Mouse (Mus musculus): ENCODE measurements around the gene Babam2.
"Not testable (repeated sequence)": the region's sequence is repeated elsewhere in the genome, so short reads cannot be mapped to it uniquely, and the experiment has no call there.

Babam2 gene

DNA sequence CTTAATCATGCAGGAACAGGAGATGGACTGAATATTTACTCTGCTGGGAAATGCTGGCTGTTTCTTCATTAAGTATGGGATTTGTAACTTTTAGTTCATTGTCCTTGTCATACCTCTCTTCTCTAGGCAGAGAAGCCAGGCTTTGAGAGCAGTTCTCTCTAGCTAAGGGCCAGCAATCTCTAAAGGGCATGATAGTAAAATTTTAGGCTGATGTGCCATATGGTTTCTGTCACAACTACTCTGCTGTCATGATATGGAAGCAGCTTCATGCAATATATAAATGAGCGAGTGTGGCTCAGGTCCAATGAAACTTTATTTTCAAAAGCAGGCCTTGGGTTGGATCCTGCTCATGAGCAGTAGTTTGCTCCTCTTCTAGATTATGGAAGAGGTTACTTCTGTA lies 142.9 kb downstream of the Babam2 start:
- DNase-seq = no peak

DNA sequence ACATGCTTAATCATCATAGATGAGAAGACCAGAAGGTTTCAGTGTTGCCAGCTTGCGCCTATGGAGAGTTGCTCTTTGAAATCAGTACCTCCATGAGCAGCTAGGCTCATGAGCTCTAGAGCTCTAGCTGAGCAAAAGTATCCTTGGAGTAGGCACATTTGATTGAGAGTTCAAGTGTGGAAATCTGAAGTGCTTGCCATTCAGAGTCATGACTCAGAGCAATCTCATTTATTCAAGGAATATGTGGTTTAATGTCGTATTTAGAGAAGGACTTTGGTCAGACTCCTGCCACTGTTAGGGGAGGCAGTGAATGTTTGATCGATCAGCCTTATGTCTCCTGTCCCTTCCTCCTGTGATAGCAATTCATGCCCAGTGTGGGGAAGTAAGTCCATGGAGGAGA lies 147.4 kb downstream of the Babam2 start:
- no peak for DNase-seq

DNA sequence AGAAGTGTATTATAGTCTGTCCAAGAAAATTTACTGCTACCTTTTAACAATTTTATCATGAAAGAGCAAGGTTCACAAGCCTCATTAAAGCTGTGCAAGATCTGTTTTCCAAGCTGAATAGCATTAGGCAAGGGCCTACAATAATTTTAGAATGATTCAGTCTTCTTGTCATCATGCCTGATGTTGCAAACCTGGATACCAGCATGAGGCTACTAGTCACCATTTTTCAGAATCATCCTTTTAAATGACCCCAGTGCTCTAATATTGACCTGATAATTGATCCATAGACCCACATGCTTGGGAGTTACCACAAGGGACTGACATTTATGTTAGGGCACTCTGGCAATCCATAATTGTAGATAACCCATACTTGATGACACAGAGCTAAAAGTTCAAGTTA lies 149.5 kb downstream of the Babam2 start:
- DNase-seq = no peak

DNA sequence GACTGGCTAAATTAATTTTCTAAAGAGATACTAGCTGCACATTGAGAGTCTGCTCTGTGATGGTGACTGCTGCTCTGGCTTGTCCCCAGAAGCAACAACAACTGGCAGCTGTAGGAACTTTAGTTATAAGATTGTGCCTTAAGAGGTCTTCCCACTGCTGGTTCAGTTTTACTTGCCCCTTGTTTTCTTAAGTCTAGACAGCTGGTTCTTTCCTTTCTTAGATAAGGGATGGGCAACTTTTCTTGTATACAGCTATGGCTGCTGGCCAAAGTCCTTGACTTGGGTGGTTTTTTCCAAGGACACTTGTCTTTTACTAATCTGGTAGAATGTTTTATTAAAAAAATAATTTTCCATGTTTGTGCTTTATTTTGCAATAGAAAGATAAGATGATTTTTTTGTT lies 151.5 kb downstream of the Babam2 start:
- DNase-seq = no peak

DNA sequence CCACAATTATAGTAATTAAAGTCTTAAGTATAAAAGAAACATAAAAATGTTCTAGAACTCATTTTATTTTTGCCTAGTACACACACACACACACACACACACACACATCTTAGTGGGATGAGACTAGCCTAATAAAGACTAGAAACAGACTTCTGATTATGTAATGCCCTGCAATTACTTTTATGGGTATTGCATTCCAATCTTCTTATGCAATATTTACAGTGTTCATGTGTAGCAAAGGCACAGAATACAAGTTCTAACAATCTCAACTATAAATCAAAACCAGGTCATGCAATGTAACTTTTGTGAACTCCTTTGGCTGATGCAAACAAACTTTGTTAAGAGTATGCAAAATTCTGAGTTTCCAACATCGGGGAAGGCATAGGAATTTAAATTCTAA lies 155.3 kb downstream of the Babam2 start:
- DNase-seq = no peak

DNA sequence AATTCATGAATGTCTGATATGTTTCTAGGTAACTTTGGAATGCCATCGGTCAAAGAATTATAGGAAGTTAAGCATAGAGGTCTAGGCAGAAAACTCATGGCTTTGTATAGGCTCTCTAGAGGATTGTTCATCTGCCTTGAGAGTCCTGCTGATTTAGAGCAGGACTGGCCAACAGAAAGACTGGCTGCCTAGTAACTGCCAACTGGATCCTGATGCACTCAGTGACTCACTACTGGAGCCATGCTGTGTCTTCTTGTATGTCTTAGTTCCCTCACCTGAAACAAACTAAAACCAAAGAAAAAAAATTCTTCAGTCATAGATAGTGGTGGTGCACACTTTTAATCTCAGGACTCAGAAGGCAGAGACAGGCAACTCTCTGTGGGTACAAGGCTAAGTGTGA lies 156.3 kb downstream of the Babam2 start:
- peak; percentile 8 for DNase-seq

DNA sequence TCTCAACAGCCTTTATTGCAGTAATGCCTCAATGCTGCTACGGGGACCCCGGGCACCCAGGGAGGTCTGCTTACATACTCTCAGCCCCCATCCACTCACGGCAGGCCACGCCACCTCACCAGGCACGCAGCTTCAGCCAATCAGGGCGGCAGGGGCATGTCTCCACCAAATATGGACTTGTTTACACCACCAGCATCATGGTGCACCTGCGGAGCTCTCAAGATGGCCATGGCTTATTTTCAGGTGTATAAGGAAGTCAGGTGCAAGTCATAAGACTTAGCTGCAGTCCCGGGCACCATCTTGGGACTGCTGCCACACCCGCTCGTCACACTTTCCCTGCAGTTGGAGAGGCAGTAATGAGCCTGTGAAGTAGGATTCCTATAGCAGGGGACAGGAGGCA lies 161.4 kb downstream of the Babam2 start:
- DNase-seq = not testable (repeated sequence)

DNA sequence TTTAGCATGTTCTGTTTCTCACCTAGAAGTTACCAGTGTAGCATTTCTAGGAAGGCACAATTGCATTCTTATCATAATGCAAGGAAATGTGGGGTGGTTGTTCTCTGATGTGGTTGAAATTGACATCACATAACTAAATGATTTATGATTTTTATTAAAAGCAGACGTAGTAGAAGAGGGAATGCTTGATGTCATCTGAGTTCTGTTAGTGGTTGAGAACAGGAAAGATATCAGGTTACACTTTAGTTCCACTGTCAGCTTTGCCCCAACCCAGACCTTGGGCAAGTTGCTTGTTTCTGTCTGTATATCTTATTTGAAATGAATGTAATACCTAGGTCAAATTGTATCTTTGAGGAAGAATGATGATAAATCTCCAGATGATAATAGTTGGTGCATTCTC lies 162.9 kb downstream of the Babam2 start:
- DNase-seq = no peak

DNA sequence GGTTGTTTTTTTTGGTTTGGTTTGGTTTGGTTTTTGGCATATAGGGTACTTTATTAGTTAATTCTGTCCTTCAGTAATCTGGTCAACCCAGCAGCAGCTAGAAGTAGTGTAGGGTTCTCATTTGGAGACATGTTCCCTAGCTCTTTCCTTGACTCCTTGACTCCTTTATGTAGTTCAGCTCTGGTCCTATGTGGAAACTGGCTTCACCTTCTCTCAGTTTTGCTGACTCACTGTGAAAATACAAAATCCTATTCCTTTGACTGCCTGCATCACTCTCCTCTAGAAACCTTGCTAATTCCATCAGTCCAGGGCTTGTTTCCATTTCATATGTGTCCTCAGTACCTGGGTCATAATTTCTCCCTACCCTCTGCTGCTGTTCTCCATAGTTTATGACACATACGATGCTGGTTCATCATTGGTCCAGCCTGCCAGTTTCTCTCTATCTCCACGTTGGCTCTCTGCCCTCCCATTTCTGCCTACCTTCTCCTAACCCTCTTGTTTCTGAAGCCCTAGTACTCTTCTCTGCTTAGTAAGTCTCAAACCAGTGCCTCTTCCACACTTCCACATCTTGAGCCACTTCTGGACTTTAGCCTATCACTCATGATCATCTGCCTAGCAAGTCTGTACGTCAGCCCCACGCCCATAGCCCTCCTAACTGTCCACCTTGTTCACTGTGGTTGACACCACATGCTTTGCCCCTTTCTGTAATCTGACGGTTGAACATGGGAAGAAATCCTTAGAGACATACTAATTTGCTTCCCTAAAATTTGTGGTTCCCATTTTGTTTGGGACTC lies 163.5 kb downstream of the Babam2 start:
- no peak for DNase-seq

DNA sequence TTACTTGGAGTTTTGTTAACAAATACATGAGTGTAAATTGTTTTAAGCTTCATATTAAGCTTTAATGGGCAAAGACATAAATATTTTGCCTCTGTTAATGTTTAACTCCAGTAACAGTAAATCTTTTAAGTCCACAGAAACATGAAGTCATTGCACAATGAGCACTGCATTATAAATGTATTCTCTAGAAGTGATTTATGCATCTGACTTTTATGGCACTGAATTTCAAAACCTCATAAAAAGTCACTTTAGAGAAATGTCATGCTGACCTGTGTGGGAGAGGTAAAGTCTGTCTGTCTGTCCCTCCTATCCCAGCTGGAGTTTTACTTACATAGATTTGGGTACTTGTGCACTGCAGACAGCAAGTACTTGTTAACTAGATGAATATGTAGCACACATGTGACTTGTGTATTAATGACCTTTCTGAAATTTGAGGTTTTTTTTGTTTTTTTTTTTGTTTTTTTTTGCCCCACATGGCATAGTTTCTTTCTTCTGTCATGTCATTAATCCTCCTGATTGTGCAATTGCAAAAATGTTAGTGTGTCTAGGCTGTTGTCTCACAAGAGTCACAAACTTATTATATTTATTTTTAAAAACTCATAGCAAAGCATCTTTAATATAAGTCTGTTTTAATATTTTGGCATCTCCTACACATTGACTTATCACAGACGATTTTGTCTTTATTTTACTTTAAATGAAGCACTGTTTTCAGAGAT lies 165.4 kb downstream of the Babam2 start:
- no peak for DNase-seq

DNA sequence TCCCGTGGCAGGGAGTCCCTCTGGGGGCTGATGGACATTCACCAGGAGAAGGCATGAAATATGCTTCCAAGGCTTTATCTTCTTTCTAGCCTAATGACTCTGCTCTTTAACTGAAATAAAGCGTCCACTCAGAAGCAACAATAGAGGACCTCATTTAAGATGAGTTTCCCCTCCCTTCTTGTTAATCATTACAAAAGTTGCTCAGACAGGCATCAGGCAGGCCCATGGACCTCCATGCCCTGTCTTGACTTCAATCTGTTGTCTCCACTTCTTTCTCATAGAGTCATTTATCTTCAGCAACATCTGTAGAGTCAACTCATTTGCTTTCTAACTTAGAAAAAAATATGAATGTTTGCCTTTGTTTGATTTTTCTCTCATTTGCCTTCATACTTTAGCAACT lies 166.6 kb downstream of the Babam2 start:
- no peak for DNase-seq

DNA sequence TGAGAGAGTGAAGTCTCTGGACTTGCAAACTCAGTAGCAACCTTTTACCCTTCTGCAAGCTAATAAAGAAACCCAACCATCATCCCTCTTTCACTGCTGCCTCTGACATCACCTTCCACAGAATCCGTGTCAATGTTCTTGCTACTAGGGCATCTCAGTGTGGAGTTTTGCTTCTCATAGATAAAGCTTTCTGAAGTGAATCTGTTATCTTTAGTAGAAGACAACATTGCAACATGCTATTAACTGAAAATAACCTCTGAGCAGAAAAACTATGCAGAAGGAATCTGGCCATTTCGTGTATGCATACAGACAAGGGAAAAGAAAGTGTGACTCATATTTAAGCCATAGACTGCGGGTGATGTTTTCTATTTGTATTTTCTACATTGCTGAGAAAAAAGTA lies 168.6 kb downstream of the Babam2 start:
- no peak for DNase-seq

DNA sequence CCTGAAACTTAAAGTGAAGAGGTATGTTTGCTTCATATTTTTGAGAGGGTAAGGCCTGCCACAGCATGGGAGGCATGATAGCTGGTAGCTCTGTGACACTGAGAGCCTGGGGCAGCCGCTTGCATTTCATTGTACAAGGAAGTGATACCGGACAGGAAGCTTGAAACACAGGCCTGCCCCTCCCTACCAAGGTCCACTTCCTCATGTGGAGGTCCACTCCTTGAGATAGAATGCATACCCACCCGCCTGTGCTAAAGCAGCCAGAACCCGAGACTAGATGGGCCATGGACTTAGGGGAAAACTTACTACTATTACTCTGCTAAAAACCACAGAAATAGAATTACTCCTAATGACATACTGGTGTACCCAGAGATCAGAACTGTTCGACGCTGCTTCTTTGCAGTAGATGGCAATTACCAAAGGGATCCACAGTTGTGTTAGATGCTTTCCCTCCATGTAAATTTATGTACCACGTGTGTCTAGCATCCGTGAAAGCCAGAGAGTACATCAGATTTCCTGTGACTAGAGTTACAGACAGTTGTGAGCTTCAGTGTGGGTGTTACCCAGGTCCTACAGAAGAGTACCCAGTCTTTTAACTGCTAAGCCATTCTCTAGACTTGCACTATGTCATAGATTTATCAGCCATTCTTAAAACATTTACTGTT lies 173.5 kb downstream of the Babam2 start:
- DNase-seq = no peak

DNA sequence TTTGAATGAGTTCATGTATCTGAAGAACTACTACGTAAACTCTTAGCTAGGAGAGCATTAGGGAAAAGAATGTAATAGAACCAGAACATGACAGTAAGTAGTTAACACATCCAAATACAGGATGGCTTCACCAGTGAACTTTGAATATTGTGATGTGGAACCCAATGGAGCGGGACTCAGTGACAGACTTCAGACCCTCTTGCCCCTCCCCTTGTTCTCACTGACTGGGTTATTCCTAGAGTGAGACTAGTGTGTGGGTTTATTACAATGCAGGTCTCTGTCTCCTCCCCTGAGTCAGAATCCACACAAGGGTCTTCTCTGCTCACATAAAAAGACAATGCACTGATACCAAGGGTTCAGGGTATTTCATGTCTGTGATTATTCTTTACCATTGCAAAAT lies 175.8 kb downstream of the Babam2 start:
- DNase-seq = no peak

DNA sequence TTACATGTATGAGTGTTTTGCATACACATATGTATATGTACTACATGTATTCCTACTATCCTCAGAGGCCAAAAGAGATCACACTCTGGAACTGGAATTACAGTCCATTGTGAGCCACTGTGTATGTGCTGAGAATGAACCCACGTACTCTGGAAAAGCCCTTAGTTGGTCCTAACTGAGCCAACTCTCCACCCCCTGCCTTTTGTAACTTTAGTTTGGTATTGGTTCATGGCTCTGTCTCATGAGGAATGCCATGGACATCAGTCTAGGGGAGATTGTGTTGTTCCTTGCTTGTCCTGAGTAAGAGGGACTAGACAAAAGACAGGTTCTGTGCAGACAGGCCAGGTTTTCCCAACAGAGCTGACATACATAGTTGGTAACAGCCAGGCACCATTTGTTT lies 177.1 kb downstream of the Babam2 start:
- no peak for DNase-seq

DNA sequence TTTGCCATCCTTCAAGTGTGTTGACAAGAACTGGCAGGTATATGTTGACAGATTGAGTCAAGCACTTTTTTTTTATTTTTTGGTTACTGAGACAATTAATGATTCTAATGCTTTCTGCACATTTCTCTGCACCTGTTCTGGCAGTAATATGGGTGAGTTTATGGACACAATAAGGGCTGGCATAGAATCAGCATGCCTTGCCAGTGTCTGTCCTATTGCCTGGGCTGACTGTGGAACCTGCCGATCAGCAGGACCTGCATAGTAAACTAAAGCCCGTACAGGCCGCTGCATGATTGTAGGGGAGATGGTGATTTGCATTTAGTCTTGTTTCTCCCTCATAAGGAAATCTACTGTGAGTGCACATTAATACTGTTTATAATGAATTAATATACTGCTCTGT lies 178.0 kb downstream of the Babam2 start:
- DNase-seq = peak; percentile 25

DNA sequence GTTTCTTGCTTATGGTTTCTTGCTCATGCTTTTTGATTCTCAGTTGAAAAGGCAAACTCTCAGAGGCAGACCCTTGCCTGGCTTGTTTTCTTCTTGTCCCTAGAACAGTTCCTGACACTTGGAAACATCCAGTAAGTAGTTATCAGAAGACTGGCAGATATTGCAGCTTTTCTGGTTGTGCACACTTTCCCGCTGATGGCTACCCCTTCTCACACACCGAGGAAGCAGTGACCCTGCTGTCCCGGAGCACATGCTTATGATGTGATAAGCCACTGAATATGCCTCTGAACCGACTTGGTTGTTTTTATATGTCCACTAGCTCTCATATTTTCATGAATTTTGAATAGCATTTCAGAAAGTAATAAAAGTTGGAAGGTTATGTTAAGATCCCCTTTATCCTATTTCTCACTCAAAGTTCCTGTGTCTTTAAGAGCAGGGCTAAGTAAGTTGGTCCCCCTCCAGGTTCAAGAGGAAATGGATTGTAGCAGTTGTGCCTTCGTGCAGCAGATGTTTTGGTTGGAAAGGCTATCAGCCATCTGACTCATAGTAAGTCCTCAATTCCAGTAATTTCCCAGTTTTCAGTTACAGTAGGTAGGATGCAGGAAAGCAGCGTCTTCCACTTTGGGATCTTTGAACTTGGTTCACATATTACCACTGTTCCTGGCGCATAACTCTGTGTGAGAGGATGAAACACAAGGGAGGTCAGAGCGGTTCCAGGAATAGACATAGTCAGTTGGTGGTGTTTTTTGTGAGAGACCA lies 178.9 kb downstream of the Babam2 start:
- DNase-seq = no peak

DNA sequence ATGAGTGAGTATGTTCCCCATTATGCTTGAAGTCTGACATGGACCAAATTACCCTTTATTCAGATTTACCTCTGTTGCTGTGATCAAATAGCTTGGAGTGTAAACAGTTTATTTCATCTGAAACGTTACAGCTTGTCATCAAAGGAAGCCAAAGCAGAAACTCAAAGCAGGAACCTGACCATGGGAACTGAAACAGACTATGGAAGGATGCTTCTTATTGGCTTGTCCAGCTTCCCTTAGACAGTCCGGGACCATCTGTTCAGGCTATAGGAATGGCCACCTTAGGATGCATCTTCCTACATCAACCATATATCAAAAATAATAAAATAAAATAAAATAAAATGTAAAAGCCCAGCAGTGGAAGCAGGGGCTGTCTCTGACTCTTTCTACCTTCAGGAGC lies 183.0 kb downstream of the Babam2 start:
- DNase-seq = no peak

DNA sequence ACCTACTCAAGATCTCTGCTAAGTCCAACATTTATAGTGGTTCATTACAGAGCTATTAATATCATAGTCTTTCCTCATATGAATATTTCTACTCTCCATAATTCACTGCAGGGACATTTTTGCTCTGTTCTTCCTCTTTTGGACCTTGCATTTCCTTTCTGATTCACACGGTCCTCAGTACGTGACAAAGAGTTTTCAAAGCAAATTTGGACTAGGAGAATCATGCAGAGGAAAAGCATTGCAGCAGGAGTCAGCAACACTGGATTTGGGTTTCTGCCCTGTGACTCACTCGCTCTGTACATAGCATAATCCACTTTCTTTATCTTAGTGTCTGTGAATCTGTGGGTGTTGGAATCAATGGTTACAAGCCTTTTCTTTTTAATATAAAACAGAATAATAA lies 184.8 kb downstream of the Babam2 start:
- DNase-seq = no peak

DNA sequence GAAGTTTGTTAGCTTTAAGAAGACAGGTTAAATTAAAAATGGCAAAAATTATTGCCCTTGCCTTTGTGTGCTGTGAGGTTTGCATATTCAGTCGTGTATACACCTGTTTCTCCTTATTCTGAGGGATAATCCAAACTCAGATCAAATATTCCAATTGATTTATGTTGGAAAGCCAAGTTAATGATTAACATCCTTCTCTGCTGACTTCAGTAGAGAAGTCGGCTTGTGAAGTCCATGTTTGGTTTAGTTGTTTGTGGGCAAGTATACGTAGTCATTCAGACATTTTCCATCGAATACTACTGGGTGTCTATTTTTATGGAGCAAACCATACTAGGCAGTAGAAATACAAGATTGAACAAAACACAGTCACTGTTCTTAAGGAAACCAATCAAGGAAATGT lies 187.5 kb downstream of the Babam2 start:
- no peak for DNase-seq

DNA sequence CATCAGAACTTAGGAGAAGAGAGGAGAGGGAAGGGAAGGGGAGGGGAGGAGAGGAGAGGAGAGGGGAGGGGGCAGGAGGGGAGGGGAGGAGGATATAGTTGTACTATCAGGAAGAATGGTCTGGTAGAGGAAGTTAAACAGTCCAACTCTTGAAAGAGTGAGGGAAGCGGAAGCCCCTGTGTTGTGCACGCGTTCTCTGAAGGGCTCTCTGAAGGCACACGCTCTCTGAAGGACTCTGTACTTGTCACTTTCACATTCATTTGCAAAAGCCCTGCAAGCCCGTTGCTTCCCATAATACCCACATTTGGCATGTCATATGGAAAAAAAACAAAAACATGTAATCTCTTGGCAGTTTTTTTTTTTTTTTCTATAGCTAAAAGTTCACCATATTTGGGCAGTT lies 190.1 kb downstream of the Babam2 start:
- no peak for DNase-seq

DNA sequence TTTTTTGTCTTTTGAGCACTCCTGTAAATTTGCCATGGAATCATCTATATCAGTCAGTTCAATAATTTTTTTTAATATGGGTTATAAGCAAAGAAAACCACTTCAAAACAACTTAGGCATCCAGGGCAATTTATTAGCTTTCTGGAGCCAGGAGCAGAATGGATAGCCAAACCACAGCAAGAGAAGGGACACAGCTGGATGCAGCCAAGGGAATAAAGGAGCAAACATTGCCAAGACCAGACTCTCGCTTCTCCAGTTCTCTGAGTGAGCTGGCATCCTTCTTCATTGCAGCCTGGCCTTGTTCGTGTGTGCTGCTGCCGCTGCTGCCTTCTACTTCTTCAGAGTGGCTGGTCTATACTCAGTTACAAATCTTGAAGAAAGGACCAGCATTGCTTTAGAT lies 190.9 kb downstream of the Babam2 start:
- DNase-seq = no peak

DNA sequence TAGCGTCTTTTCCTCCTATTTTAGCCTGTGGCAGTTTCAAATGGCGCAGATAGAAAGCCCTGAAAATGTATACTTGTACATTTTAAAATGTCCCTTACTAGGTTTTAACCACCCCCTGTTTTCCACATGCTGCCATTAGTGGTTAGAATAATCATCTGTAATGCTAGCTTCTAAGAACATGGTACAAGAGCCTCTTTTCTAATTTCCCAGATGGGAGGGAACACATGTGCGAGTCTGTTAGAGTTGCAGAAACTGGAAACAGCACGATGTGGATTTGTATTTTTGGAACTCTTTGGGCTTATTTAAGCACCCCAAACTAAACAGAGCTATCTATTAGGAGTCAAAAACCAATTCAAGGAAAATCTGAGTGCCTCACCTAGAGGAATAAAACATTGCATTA lies 195.1 kb downstream of the Babam2 start:
- DNase-seq = no peak

Measured in cerebellum, adult 11-12 months (tissue).